Mouse (Mus musculus): Measurements from ENCODE around the gene Pde2a.

DNA sequence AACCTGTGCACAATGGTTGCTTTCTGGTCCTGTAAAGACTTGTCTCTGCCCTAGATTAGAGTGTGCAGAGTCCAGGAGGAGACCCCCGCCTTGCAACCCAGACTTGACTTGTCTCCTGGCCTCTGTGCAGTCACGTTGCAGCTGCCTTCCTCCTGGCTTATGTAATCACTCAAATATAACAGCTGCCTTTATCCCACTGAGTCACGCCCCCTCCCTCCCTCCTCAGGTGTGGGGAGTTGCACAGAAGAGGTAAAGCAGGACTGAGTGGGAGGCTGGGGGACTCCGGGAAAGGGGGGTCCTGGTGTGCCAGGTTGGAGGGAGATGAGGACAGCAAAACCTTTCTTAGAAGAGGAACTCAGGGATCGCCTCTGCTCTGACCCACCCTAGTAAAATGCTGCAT, 5.1 kb upstream of the Pde2a start:
- TF ChIP-seq CTCF (IDR thresholded peaks at IDR 0.05; ENCODE audit: control insufficient read depth, insufficient read depth, low read length): no peak
- TF ChIP-seq POLR2A (IDR thresholded peaks at IDR 0.05; ENCODE audit: borderline replicate concordance, control insufficient read depth, low read depth, low read length): no peak
